Mouse (Mus musculus) limb, embryonic 13.5 days (tissue): ENCODE data around the gene Tmem108. TPM values are rescaled to one million over a fixed set of nuclear protein-coding genes. Genes with fewer than 3 reads are reported as not detected.

Experiments
- ATAC-seq: fragments of 200-750 bp; cut with Nextera tagmentation; 2 replicates; pipeline ENCODE4 v1.8.0; 2017; ENCODE audit warnings: low read depth, moderate number of reproducible peaks, moderate TSS enrichment; ENCODE audit not compliant: low FRiP score
- H3K27ac ChIP-seq: fragments of 300-500 bp; sonication (generic); 2 replicates; pipeline ENCODE4 v1.5.1; 2015; ENCODE audit warnings: inconsistent platforms, mild to moderate bottlenecking, moderate library complexity
- H3K27me3 ChIP-seq: fragments of 300-500 bp; sonication (generic); 2 replicates; pipeline ENCODE4 v1.6.1; 2015; ENCODE audit warnings: mild to moderate bottlenecking, inconsistent platforms
- H3K36me3 ChIP-seq: fragments of 300-500 bp; sonication (generic); 2 replicates; pipeline ENCODE4 v1.6.1; 2015; ENCODE audit warnings: inconsistent platforms, mild to moderate bottlenecking, moderate library complexity
- H3K4me1 ChIP-seq: fragments of 300-500 bp; sonication (generic); 2 replicates; pipeline ENCODE4 v1.6.1; 2015; ENCODE audit warnings: inconsistent platforms
- H3K4me2 ChIP-seq: fragments of 300-500 bp; sonication (generic); replicated peaks from 2 replicates; pipeline ENCODE4 v1.6.1; 2015; ENCODE audit warnings: inconsistent platforms, mild to moderate bottlenecking, moderate library complexity
- H3K4me3 ChIP-seq: fragments of 300-500 bp; sonication (generic); 2 replicates; pipeline ENCODE4 v1.5.1; 2015; ENCODE audit warnings: moderate library complexity, mild to moderate bottlenecking, inconsistent platforms
- H3K9ac ChIP-seq: fragments of 300-500 bp; sonication (generic); 2 replicates; pipeline ENCODE4 v1.6.1; 2015; ENCODE audit warnings: mild to moderate bottlenecking, inconsistent platforms
- H3K9me3 ChIP-seq: fragments of 300-500 bp; sonication (generic); 2 replicates; pipeline ENCODE4 v1.6.1; 2016; ENCODE audit warnings: inconsistent platforms
- WGBS: fragments of 180-500 bp; shearing (Covaris S2); methylation state at CpG from one replicate; pipeline ENCODE4 v1.1.7; 2015; 5-methylcytosine and 5-hydroxymethylcytosine counted together
- polyA plus RNA-seq: library from polyadenylated mRNA; unstranded; fragments of >200 nt; fragmentation: Nextera tagmentation; extraction: Ambion mirVana; gene quantifications from 2 replicates; pipeline ENCODE4 v1.2.1, GENCODE M21; 2015

The Tmem108 gene
- polyA plus RNA-seq, 1 experiment from 2014 or later, result 14.6 TPM

GRCm38 (mm10) chr9:103573994-103574750, 187.5 kb downstream of the Tmem108 start:
- Histone ChIP-seq H3K4me2 (no peak overlapping the region), H3K36me3 (no peaks in the 10 kb centered on the region), H3K4me3 (no peak overlapping the region), H3K9me3 (no peaks in the 10 kb centered on the region), H3K27ac (no peak overlapping the region), H3K9ac (no peak overlapping the region), H3K27me3 (no peaks in the 10 kb centered on the region), H3K4me1 (peaks cover 14% of the 10 kb centered on the region)
- 3% methylated on average over 5 of the region's 5 CpGs for WGBS
- ATAC-seq, result no peak

- no peaks in the 10 kb centered on the region for H3K27me3 ChIP-seq
- no peaks in the 10 kb centered on the region for H3K9me3 ChIP-seq
- H3K4me2 ChIP-seq, result no peak overlapping the region
- H3K36me3 ChIP-seq, result no peaks in the 10 kb centered on the region
- no peak overlapping the region for H3K9ac ChIP-seq
- no peak overlapping the region for H3K4me3 ChIP-seq
- 77% methylated on average over 14 of the region's 14 CpGs for WGBS
- H3K4me1 ChIP-seq, result peaks cover 14% of the 10 kb centered on the region
- no peak for ATAC-seq
- no peak overlapping the region for H3K27ac ChIP-seq
Observed at GRCm38 (mm10) chr9:103570158-103570741, 191.4 kb downstream of the Tmem108 start.

DNA sequence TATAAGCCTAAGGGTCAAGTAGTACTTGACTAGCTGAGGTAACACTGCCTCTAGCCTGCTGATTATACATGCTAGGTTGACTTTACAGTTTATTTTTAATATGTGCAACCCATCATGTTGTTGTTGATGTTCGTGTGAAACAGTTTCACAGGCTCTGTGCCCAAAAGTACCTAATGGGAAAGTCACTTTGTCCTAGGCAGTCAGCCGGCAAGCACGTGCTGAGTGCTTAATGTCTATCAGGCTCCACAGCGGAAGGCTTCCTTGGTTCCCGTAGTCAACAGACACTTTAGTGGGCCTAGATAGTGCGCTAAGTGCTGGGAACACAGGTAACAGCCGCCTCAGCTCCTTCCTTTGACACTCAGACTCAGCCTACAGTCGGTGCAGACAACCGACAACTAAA, 192.7 kb downstream of the Tmem108 start:
- no peak for ATAC-seq
- 85% methylated on average over 9 of the region's 9 CpGs for WGBS
- Histone ChIP-seq H3K9ac (no peak overlapping the region), H3K4me3 (no peak overlapping the region), H3K27me3 (no peaks in the 10 kb centered on the region), H3K27ac (no peak overlapping the region), H3K4me2 (no peak overlapping the region), H3K4me1 (peaks cover 7% of the 10 kb centered on the region), H3K36me3 (no peaks in the 10 kb centered on the region), H3K9me3 (no peaks in the 10 kb centered on the region)

- no peak for ATAC-seq
Observed at GRCm38 (mm10) chr9:103565186-103565585, 196.5 kb downstream of the Tmem108 start.

DNA sequence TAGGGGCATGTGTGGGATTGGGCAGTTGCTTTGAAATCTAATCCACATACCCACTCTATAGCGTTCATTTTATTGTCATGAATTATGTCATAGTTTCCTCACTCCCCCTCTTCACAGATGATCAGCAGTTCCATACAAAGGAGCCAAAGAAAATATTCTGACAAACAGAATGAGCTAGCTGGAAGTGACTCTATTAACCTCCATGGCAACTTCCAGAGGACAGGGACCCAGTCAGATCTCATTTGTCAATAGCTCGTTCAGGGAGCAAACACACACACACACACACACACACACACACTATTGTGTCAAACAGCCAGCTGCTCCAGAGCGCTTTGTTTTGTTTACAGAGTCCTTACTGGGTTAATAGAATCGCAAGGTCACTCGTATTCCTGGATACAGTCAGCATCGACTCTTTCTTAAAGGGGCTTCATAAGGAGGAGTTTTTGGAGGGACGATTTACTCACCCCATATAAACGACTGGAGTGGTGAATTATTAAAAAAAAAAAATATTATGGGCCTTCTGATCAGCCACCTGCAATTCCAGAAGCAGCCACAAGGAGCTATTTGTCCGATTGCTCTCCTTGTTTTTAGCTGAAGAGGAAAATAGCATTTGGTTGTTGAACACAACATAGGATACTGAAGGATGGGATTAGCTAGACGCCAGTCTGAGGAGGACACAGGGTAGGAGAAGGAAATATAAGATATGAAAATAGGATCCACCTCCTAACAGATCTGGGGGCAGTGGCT, 197.6 kb downstream of the Tmem108 start:
- H3K9ac ChIP-seq, result no peak overlapping the region
- H3K27ac ChIP-seq, result no peak overlapping the region
- H3K4me3 ChIP-seq, result no peak overlapping the region
- no peaks in the 10 kb centered on the region for H3K27me3 ChIP-seq
- 39% methylated on average over 10 of the region's 10 CpGs for WGBS
- peaks cover 16% of the 10 kb centered on the region for H3K4me1 ChIP-seq
- peak; percentile 24; the same call in 1 of the 2 replicates for ATAC-seq
- H3K4me2 ChIP-seq, result no peak overlapping the region
- 0 out of 2 replicates have a peak, but pooled peaks cover 5% of the 10 kb centered on the region for H3K9me3 ChIP-seq
- no peaks in the 10 kb centered on the region for H3K36me3 ChIP-seq

More at GRCm38 (mm10) chr9:103565186-103565585, 196.5 kb downstream of the Tmem108 start:
- Histone ChIP-seq H3K9ac (no peak overlapping the region), H3K9me3 (0 out of 2 replicates have a peak, but pooled peaks cover 5% of the 10 kb centered on the region), H3K4me2 (no peak overlapping the region), H3K4me3 (no peak overlapping the region), H3K27ac (no peak overlapping the region), H3K36me3 (no peaks in the 10 kb centered on the region), H3K27me3 (no peaks in the 10 kb centered on the region), H3K4me1 (peaks cover 10% of the 10 kb centered on the region)
- 91% methylated on average over 9 of the region's 9 CpGs for WGBS

DNA sequence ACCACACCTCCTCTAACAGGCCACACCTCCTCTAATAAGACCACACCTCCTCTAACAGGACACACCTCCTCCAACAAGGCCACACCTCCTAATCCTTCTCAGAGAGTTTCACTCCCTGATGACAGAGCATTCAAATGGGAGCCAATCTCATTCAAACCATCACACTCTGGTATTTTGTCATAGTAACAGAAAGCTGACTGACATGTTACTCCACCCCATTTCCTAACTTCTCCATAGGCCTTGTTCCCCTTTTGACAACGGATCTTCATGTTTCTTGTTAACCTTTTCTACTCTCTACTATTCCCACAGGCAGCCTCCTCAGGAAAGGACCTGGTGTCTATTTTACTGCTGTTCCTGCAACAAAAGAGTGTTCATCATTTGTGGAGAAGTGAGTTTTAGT, 199.6 kb downstream of the Tmem108 start:
- 87% methylated on average over 1 of the region's 1 CpGs for WGBS
- ATAC-seq, result no peak

DNA sequence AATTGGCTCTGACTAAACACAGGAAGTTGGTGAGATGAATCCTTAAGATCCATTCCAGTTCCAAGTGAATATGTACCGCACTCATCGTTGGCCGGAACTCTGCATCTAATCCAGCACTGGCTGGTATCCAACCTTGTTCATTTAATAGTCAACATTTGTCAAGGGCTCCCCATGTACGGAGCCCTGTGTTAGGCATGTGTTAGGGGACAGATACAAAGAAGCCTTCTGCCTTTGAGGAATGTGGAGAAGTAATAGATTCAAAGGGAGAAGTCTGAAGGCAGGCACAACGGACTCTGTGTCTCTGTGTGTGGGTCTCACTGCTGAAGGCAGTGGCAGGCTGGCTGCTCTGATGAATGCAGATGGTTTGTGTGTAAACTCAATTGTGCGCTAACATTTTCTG, 202.9 kb downstream of the Tmem108 start:
- H3K9me3 ChIP-seq, result 0 out of 2 replicates have a peak, but pooled peaks cover 5% of the 10 kb centered on the region
- H3K4me2 ChIP-seq, result no peak overlapping the region
- 53% methylated on average over 6 of the region's 6 CpGs for WGBS
- no peak overlapping the region for H3K27ac ChIP-seq
- no peaks in the 10 kb centered on the region for H3K27me3 ChIP-seq
- H3K9ac ChIP-seq, result no peak overlapping the region
- no peak overlapping the region for H3K4me3 ChIP-seq
- H3K36me3 ChIP-seq, result no peaks in the 10 kb centered on the region
- H3K4me1 ChIP-seq, result peaks cover 27% of the 10 kb centered on the region
- 0 out of 2 replicates have a peak, but pooled peaks have one; percentile 36 for ATAC-seq

More for the DNA sequence above, 199.6 kb downstream of the Tmem108 start:
- no peak overlapping the region for H3K4me3 ChIP-seq
- H3K4me1 ChIP-seq, result peaks cover 23% of the 10 kb centered on the region
- 0 out of 2 replicates have a peak, but pooled peaks cover 5% of the 10 kb centered on the region for H3K9me3 ChIP-seq
- H3K27me3 ChIP-seq, result no peaks in the 10 kb centered on the region
- H3K9ac ChIP-seq, result no peak overlapping the region
- H3K36me3 ChIP-seq, result no peaks in the 10 kb centered on the region
- no peak overlapping the region for H3K27ac ChIP-seq
- H3K4me2 ChIP-seq, result no peak overlapping the region

GRCm38 (mm10) chr9:103558240-103558639, 203.4 kb downstream of the Tmem108 start:
- WGBS, result 80% methylated on average over 7 of the region's 7 CpGs
- 0 out of 2 replicates have a peak, but pooled peaks cover 5% of the 10 kb centered on the region for H3K9me3 ChIP-seq
- H3K4me1 ChIP-seq, result peaks cover 22% of the 10 kb centered on the region
- no peak for ATAC-seq
- H3K9ac ChIP-seq, result no peak overlapping the region
- no peak overlapping the region for H3K4me3 ChIP-seq
- H3K27ac ChIP-seq, result no peak overlapping the region
- H3K27me3 ChIP-seq, result no peaks in the 10 kb centered on the region
- no peaks in the 10 kb centered on the region for H3K36me3 ChIP-seq
- no peak overlapping the region for H3K4me2 ChIP-seq

- Histone ChIP-seq H3K4me3 (no peak overlapping the region), H3K36me3 (no peaks in the 10 kb centered on the region), H3K4me2 (no peak overlapping the region), H3K9ac (no peak overlapping the region), H3K27me3 (no peaks in the 10 kb centered on the region), H3K4me1 (peaks cover 20% of the 10 kb centered on the region), H3K27ac (no peak overlapping the region), H3K9me3 (0 out of 2 replicates have a peak, but pooled peaks cover 4% of the 10 kb centered on the region)
- ATAC-seq, result no peak
- 90% methylated on average over 15 of the region's 15 CpGs for WGBS
Observed at GRCm38 (mm10) chr9:103557085-103557484, 204.6 kb downstream of the Tmem108 start.

DNA sequence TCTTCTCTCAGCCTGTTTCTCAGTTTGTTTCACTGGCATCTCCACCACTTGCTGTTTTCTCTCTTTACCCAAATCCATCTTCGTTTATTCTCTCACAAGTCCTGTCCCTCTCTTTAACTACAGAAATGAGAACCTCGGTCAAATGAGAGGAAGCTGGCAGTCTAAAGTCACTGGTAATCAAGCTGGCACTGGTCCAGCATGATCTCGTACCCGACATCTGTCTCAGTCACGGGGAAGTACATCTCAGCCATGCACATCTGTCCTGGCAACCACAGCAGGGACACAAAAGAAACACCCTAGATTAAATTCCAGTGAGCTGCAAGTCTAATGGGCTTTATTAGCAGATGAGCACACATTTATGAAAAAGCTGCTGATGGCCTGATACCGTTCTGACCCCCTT, 206.3 kb downstream of the Tmem108 start:
- no peak overlapping the region for H3K27ac ChIP-seq
- no peaks in the 10 kb centered on the region for H3K27me3 ChIP-seq
- H3K4me2 ChIP-seq, result no peak overlapping the region
- peaks cover 20% of the 10 kb centered on the region for H3K4me1 ChIP-seq
- no peak overlapping the region for H3K4me3 ChIP-seq
- no peak for ATAC-seq
- WGBS, result 62% methylated on average over 6 of the region's 6 CpGs
- H3K9ac ChIP-seq, result no peak overlapping the region
- no peaks in the 10 kb centered on the region for H3K9me3 ChIP-seq
- no peaks in the 10 kb centered on the region for H3K36me3 ChIP-seq

- Histone ChIP-seq H3K4me1 (peaks cover 5% of the 10 kb centered on the region), H3K9me3 (no peaks in the 10 kb centered on the region), H3K4me3 (no peak overlapping the region), H3K36me3 (no peaks in the 10 kb centered on the region), H3K27me3 (no peaks in the 10 kb centered on the region), H3K27ac (no peak overlapping the region), H3K4me2 (peak overlapping the region; percentile 16; the same call in 1 of the 2 replicates), H3K9ac (no peak overlapping the region)
- WGBS, result 58% methylated on average over 21 of the region's 21 CpGs
- no peak for ATAC-seq
Observed at GRCm38 (mm10) chr9:103550661-103551248, 210.9 kb downstream of the Tmem108 start.

- Histone ChIP-seq H3K9ac (no peak overlapping the region), H3K27ac (no peak overlapping the region), H3K4me1 (no peaks in the 10 kb centered on the region; the same call in 1 of the 2 replicates), H3K4me3 (no peak overlapping the region), H3K27me3 (no peaks in the 10 kb centered on the region), H3K4me2 (no peak overlapping the region), H3K9me3 (no peaks in the 10 kb centered on the region), H3K36me3 (no peaks in the 10 kb centered on the region)
- 74% methylated on average over 3 of the region's 3 CpGs for WGBS
- ATAC-seq, result no peak
Observed at GRCm38 (mm10) chr9:103549178-103549577, 212.5 kb downstream of the Tmem108 start.
